Mouse (Mus musculus): ENCODE measurements at regions not wholly inside any gene's neighbourhood (a gene's known extent, or its start where the extent isn't known, plus 50 kb on each side); places are given as distances from the start of the nearest gene placed in this dataset.
A peak's percentile ranks its signal among the peaks of the same experiment; 100 is the strongest.

- no peak for DNase-seq
- intact Hi-C loops (cut with DNase I), result no loop called here
Observed at GRCm38 (mm10) chr2:137981766-137982165, 274.6 kb upstream of the Btbd3 start.

GRCm38 (mm10) chr2:137977767-137978166, 278.6 kb upstream of the Btbd3 start:
- intact Hi-C loops (cut with DNase I), result no loop called here
- no peak for DNase-seq

- no peak for DNase-seq
- intact Hi-C loops (cut with DNase I), result no loop called here
Observed at GRCm38 (mm10) chr2:137974651-137975050, 281.7 kb upstream of the Btbd3 start.

- intact Hi-C loops (cut with DNase I), result no loop called here
- no peak for DNase-seq
Observed at GRCm38 (mm10) chr2:137969156-137969555, 287.2 kb upstream of the Btbd3 start.

GRCm38 (mm10) chr2:137966460-137967076, 289.8 kb upstream of the Btbd3 start:
- DNase-seq, result no peak

GRCm38 (mm10) chr2:137954830-137955229, 301.5 kb upstream of the Btbd3 start:
- intact Hi-C loops (cut with DNase I), result no loop called here

More at GRCm38 (mm10) chr2:137966460-137967076, 289.8 kb upstream of the Btbd3 start:
- intact Hi-C loops (cut with DNase I), result no loop called here

GRCm38 (mm10) chr2:137953144-137953543, 303.2 kb upstream of the Btbd3 start:
- no peak for DNase-seq
- intact Hi-C loops (cut with DNase I), result no loop called here

More at GRCm38 (mm10) chr2:137954830-137955229, 301.5 kb upstream of the Btbd3 start:
- no peak for DNase-seq

DNA sequence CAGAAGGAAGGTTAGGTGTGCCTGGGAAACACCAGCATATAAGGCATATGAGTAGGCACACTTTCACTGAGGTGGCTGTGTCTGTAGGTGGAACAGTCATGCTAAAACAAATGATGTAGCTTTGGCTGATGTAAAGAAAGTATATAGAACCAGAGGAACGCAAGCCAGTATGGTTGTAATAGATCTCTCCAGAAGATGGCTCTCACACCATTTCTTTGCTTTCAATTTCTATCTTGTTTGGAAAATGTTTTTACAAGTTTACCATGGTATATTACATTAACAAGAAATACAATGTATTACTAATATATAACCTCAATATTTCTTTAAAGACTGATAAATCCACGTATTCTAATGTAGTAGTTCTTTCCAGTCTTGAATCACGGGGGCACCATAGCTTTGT, 304.4 kb upstream of the Btbd3 start:
- intact Hi-C loops (cut with DNase I), result no loop called here
- DNase-seq, result no peak

GRCm38 (mm10) chr2:137950931-137951330, 305.4 kb upstream of the Btbd3 start:
- intact Hi-C loops (cut with DNase I), result no loop called here
- no peak for DNase-seq

DNA sequence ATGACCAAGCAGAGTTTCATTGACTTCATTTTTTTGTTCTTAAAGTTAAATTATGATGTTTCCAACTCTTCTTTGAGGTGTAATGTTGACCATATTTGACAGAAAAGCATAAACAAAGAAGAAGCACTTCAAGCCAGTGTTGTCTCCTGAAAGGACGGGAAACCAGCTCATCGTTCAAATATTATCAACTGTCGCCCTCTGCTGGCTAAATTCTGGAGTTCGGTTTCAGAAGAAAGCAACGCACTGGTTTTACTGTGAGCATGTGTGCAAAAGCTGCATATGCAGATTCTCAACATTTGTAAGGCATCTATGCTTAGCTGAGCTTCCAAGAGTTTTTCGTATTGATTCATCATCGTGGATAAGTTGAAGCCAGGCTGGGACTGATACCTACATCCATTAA, 313.6 kb upstream of the Btbd3 start:
- DNase-seq, result peak; percentile 13 to 61
- intact Hi-C loops (cut with DNase I), result loop anchor here (5.0 to 10.0 kb wide), 4 partner anchors 825 to 1458 kb away; partner anchors contain the start of gene Jag1

GRCm38 (mm10) chr2:137939591-137939990, 316.8 kb upstream of the Btbd3 start:
- intact Hi-C loops (cut with DNase I), result no loop called here
- DNase-seq, result no peak

DNA sequence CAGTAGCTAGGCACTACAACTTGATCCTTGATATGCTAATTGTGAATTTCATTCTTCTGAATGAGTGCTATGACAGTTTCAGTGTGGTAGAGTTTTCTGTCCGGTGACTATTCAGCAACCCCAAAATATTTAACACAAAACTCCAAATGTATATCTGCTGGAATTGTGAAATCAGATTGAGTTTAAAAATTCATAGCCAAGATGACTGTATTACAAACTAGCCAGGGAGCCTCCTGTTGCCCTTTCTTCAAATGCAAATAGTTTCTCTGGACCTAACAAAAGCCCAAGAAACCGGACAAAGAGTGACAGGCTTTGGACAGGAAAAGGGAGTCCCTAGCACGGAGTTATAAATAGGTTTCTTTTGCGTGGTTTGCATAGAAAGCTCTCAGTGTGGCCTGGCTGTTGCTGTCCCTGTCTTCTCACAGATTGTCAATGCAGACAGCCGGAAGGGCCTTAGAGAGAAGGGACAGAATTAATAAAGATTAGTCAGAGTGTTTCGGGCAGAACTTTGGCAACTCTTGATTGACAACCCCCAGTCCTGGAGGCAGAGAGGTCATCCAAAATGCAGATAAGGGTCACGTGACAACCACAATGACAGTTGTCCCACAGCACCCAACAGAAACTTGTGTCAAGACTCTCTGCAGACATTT, 317.4 kb upstream of the Btbd3 start:
- DNase-seq, result no peak
- intact Hi-C loops (cut with DNase I), result no loop called here

DNA sequence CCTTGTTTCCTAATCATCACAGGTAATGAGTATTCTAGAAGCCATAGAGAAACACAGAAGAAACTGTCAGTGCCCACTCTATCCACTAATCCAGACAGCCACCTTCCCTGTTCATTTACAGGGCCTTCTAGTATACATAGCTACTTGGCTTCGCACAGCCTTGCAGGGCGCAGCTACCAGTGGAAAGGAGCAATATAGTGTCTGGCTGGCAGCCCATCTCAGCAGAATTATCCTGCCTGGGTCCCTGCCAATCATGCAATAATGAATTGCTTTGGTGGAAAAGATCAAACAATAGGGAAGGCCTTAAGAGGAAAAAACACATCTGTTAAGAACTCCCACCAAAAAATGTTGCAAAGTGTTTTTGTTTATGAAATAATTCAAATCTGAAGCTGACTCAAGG, 319.8 kb upstream of the Btbd3 start:
- intact Hi-C loops (cut with DNase I), result no loop called here
- DNase-seq, result no peak

DNA sequence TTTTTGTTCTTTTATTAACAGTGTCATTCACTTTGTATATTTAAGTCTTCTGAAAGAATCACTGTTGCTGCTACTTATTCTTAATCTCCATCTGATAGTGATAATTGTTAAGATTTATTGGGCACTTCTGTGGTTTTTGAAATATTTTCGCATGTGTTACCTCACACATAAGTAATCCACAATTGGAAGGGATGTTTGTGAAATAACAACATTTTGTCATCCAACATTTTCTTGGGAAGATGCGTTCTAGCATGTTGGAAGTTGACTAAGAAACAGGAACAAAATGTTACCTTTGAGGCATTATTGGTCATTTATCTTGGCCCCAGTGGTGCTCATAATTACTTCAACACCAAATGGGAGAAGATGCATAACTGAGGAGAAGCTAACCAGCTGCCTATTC, 323.4 kb upstream of the Btbd3 start:
- no peak for DNase-seq
- intact Hi-C loops (cut with DNase I), result no loop called here

- DNase-seq, result no peak
- intact Hi-C loops (cut with DNase I), result no loop called here
Observed at GRCm38 (mm10) chr2:137932488-137932887, 323.9 kb upstream of the Btbd3 start.

DNA sequence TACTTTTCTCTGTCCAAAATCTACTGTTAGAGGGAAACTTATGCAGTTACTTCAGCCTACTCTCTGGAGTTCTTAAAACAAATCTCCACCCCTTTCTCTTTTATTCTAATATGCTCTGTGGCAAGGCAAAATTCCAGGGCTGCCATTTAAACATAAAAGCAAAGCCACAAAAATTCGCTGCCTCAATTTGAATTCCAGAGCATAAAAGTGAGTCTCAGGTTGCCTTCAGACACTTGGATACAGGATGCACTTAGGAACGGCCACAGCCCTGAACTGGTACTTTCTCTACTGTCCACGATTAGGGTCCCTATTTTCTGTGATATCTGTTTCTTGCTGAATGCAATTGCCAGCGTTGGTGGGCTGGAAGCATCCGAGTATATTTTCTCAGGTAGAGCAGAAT, 330.9 kb upstream of the Btbd3 start:
- intact Hi-C loops (cut with DNase I), result no loop called here
- no peak for DNase-seq

DNA sequence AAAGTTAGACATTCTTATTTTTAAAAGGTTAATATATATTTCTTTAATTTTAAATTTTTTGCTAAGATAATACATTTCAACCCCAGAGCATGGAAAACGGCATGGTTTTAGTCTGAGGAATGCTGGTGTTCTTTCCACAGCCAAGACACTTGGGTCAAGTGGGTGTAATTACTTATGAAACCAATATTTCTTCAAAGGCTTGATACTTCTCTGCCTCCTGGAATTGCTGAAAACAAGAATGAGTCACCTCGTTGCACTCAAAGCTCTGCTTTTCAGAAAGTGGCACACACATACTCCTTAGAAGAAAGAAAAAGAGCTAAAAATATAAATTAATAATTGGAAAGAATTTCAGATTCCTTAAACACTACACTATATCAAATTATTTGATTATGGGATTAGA, 331.8 kb upstream of the Btbd3 start:
- no peak for DNase-seq

GRCm38 (mm10) chr2:137898425-137898824, 357.9 kb upstream of the Btbd3 start:
- intact Hi-C loops (cut with DNase I), result no loop called here
- no peak for DNase-seq

More for the DNA sequence above, 331.8 kb upstream of the Btbd3 start:
- intact Hi-C loops (cut with DNase I), result no loop called here

- DNase-seq, result no peak
- intact Hi-C loops (cut with DNase I), result no loop called here
Observed at GRCm38 (mm10) chr2:137880211-137881031, 375.9 kb upstream of the Btbd3 start.

DNA sequence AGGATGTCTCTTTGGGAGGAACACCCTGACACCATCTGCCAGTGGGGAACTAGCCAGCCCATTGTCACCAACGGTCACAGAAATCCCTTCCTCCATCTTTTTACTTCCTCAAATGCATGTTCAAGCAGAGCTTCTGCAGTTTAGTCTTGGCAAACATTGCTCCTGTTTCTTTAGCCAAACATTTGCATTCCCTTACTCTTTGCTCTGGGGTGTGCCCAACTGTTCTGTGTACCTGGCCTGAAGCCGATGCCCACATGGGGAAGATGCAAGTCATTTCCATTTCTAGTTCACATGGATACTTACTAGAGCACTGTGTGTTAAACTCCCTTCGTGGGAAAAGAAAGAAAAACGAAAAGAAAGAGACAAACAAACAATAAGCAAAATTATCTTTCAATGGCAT, 386.7 kb upstream of the Btbd3 start:
- intact Hi-C loops (cut with DNase I), result no loop called here
- DNase-seq, result no peak

DNA sequence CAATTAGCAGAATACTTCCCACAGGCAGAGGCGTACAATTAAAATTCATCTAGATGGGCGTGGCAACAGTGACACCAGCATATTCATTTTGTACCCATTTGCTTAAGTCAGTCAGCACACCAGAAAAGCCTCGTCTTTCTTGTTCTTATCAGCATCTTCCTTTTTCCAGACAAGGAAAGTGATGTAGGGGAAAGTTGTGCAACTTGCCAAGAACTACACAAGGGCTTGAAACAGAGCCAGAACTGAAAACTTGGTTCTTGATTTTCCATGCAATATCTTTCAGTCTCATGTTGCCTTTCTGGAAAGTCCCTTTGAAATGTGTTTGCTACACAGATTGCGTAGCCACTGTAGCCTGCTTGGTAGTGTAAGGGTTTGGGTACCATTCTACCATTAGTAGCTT, 401.9 kb upstream of the Btbd3 start:
- intact Hi-C loops (cut with DNase I), result no loop called here
- no peak for DNase-seq

Measured in gastrocnemius, postnatal 36 days (tissue).